Mouse (Mus musculus) forebrain, embryonic 14.5 days (tissue): ENCODE measurements around the gene Hormad2. TPM values are rescaled to one million over a fixed set of nuclear protein-coding genes. Genes with fewer than 3 reads are reported as not detected.

Experiments
- ATAC-seq: fragments of 200-750 bp; cut with Nextera tagmentation; 2 replicates; pipeline ENCODE4 v1.8.0; 2017; ENCODE audit warnings: mild to moderate bottlenecking, moderate library complexity
- DNase-seq: peaks from one replicate; pipeline ENCODE4 v3.0.0-alpha.2; 2015; ENCODE audit warnings: low spot score
- H3K27ac ChIP-seq: fragments of 300-500 bp; sonication (generic); 2 replicates; pipeline ENCODE4 v1.5.1; 2014; ENCODE audit warnings: low read depth, mild to moderate bottlenecking, control low read depth, low read length, moderate library complexity
- H3K27me3 ChIP-seq: fragments of 300-500 bp; sonication (generic); replicated peaks from 2 replicates; pipeline ENCODE4 v1.6.1; 2014; ENCODE audit warnings: low read length, control low read depth, mixed read lengths; ENCODE audit not compliant: control insufficient read depth, insufficient read depth
- H3K36me3 ChIP-seq: fragments of 300-500 bp; sonication (generic); 2 replicates; pipeline ENCODE4 v1.6.1; 2014; ENCODE audit warnings: low read length, control low read depth; ENCODE audit not compliant: control insufficient read depth, insufficient read depth
- H3K4me1 ChIP-seq: fragments of 300-500 bp; sonication (generic); 2 replicates; pipeline ENCODE4 v1.6.1; 2014; ENCODE audit warnings: antibody characterized with exemption, low read length, control low read depth; ENCODE audit not compliant: control insufficient read depth, insufficient read depth
- H3K4me2 ChIP-seq: fragments of 300-500 bp; sonication (generic); 2 replicates; pipeline ENCODE4 v1.6.1; 2014; ENCODE audit warnings: mild to moderate bottlenecking, control low read depth, low read length
- H3K4me3 ChIP-seq: fragments of 300-500 bp; sonication (generic); 2 replicates; pipeline ENCODE4 v1.5.1; 2014; ENCODE audit warnings: low read depth, low read length, control low read depth
- H3K9ac ChIP-seq: fragments of 300-500 bp; sonication (generic); 2 replicates; pipeline ENCODE4 v1.6.1; 2014; ENCODE audit warnings: mild to moderate bottlenecking, low read length, control low read depth, moderate library complexity
- H3K9me3 ChIP-seq: fragments of 300-500 bp; sonication (generic); replicated peaks from 2 replicates; pipeline ENCODE4 v1.6.1; 2016; ENCODE audit warnings: low read length, control low read depth, mixed read lengths; ENCODE audit not compliant: control insufficient read depth
- WGBS: fragments of 180-500 bp; shearing (Covaris S2); extraction: QIAGEN DNeasy Blood & Tissue Kit; methylation state at CpG from one replicate; pipeline ENCODE4 v1.1.7; 2014; 5-methylcytosine and 5-hydroxymethylcytosine counted together
- polyA plus RNA-seq: library from polyadenylated mRNA; unstranded; fragments of >200 nt; fragmentation: Nextera tagmentation; extraction: Ambion mirVana; gene quantifications from 2 replicates; pipeline ENCODE4 v1.2.1, GENCODE M21; 2014

The Hormad2 gene
- polyA plus RNA-seq, 1 experiment from 2014 or later: 0.09 TPM

- Histone ChIP-seq H3K36me3 (no peaks in the 10 kb centered on the region), H3K27me3 (no peaks in the 10 kb centered on the region), H3K4me3 (no peak overlapping the region), H3K4me1 (no peaks in the 10 kb centered on the region; the same call in 1 of the 2 replicates), H3K9ac (no peak overlapping the region), H3K27ac (no peak overlapping the region), H3K4me2 (no peak overlapping the region), H3K9me3 (no peaks in the 10 kb centered on the region)
- ATAC-seq (no peak), DNase-seq (no peak)
- 74% methylated on average over 8 of the region's 8 CpGs for WGBS
Observed at GRCm38 (mm10) chr11:4454895-4455535, 14.1 kb upstream of the Hormad2 start.

DNA sequence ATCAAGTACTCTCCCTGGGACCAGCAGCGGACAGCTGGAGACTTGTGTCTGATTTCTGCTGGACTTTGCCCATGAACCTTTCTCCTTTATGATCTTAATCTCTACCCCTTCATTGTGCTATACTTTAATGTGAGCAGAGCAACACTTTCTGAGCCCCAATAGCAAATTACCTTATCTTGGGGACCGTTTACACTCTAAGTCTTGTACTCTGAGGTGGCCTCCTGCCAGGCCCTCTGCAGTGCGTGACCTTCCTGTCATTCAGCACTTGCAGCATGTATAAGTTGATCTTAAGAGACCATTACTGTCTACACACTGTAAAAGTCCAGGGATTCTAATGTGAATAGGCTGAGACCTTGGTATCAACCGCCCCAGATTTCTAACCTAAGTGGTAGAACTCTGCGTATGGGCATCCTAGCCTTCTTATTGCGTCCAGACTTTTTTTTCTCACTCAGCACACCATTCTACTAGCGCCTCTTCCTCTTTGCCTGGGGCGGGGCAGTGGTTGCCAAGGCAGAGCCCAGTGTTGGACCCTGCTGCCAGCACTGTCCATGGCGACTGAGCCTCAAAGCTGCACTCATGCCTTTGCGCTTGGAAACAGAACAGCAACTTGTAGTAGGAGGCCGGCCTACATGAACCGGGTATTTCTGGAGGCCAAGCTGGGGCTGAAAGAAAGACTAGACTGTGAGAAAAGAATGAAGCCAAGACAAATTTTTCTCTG, 11.7 kb upstream of the Hormad2 start:
- ATAC-seq: no peak
- H3K9ac ChIP-seq: no peak overlapping the region
- H3K4me1 ChIP-seq: no peaks in the 10 kb centered on the region; the same call in 1 of the 2 replicates
- 84% methylated on average over 12 of the region's 12 CpGs for WGBS
- H3K4me2 ChIP-seq: no peak overlapping the region
- no peaks in the 10 kb centered on the region for H3K36me3 ChIP-seq
- no peak for DNase-seq
- no peaks in the 10 kb centered on the region for H3K9me3 ChIP-seq
- no peak overlapping the region for H3K27ac ChIP-seq
- no peaks in the 10 kb centered on the region for H3K27me3 ChIP-seq
- H3K4me3 ChIP-seq: no peak overlapping the region

- WGBS: 21% methylated on average over 9 of the region's 9 CpGs
- Histone ChIP-seq H3K9ac (no peak overlapping the region), H3K4me3 (no peak overlapping the region), H3K27ac (no peak overlapping the region), H3K4me2 (no peak overlapping the region), H3K27me3 (no peaks in the 10 kb centered on the region), H3K4me1 (no peaks in the 10 kb centered on the region; the same call in 1 of the 2 replicates), H3K36me3 (no peaks in the 10 kb centered on the region), H3K9me3 (no peaks in the 10 kb centered on the region)
- DNase-seq (peak; percentile 79), ATAC-seq (no peak)
Observed at GRCm38 (mm10) chr11:4451116-4451515, 10.2 kb upstream of the Hormad2 start.

GRCm38 (mm10) chr11:4446195-4446868, 5.4 kb upstream of the Hormad2 start:
- WGBS: 97% methylated on average over 9 of the region's 9 CpGs
- Histone ChIP-seq H3K4me2 (no peak overlapping the region), H3K4me1 (no peaks in the 10 kb centered on the region), H3K27me3 (no peaks in the 10 kb centered on the region), H3K36me3 (no peaks in the 10 kb centered on the region), H3K9ac (no peak overlapping the region), H3K9me3 (no peaks in the 10 kb centered on the region), H3K4me3 (no peak overlapping the region), H3K27ac (no peak overlapping the region)
- ATAC-seq (no peak), DNase-seq (no peak)

GRCm38 (mm10) chr11:4442280-4442679, 1.4 kb upstream of the Hormad2 start:
- WGBS: 46% methylated on average over 1 of the region's 1 CpGs
- Histone ChIP-seq H3K4me1 (no peaks in the 10 kb centered on the region), H3K4me3 (no peak overlapping the region), H3K9ac (no peak overlapping the region), H3K27ac (no peak overlapping the region), H3K9me3 (no peaks in the 10 kb centered on the region), H3K36me3 (no peaks in the 10 kb centered on the region), H3K4me2 (no peak overlapping the region), H3K27me3 (no peaks in the 10 kb centered on the region)
- no peak for ATAC-seq
- no peak for DNase-seq

DNA sequence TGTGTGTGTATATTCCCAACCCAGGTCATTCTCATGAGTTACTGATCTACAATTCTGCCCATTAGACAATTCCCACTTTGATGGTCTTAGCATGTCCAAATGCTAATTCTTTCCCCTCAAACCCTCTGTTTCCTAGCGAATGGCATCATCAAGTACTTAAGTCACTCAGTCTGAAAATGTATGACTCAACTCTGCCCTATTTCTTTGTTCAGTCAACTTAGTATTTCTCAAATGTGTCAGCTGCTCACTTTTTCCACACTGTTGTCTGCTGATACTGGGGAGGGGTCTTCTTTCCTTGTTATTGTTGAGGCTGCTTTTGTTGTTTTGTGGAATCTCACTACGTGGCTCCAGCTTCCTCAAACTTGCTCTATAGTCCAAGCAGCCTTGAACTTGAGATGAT, 2.7 kb downstream of the Hormad2 start:
- no peaks in the 10 kb centered on the region for H3K9me3 ChIP-seq
- no peak overlapping the region for H3K4me3 ChIP-seq
- H3K27me3 ChIP-seq: no peaks in the 10 kb centered on the region
- WGBS: 56% methylated on average over 2 of the region's 2 CpGs
- DNase-seq: no peak
- no peak for ATAC-seq
- no peak overlapping the region for H3K27ac ChIP-seq
- no peak overlapping the region for H3K4me2 ChIP-seq
- H3K9ac ChIP-seq: no peak overlapping the region
- H3K4me1 ChIP-seq: no peaks in the 10 kb centered on the region
- no peaks in the 10 kb centered on the region for H3K36me3 ChIP-seq

- WGBS: 90% methylated on average over 1 of the region's 1 CpGs
- ATAC-seq (no peak), DNase-seq (no peak)
- Histone ChIP-seq H3K4me3 (no peak overlapping the region), H3K4me1 (no peaks in the 10 kb centered on the region), H3K27me3 (no peaks in the 10 kb centered on the region), H3K9me3 (no peaks in the 10 kb centered on the region), H3K27ac (no peak overlapping the region), H3K4me2 (no peak overlapping the region), H3K9ac (no peak overlapping the region), H3K36me3 (no peaks in the 10 kb centered on the region)
Observed at GRCm38 (mm10) chr11:4437318-4437717, 3.6 kb downstream of the Hormad2 start.

DNA sequence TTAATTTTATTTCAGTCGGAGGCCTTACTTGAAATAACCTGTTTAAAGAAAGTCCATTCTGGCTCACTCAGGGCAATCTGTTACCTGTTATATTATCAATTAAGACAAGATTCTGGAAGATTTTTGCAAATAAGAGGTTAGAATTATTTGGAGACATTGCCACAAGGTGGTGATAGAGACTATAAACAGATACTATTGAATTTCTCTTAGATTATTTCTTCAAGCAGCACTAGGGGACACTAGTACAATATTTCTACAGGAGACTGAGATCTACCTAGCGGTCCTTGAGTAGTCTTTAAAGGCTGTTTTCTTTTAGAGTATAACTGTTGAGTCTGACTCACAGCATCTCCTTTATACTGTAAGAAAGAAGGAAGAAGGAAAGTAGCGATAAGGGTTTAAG, 4.3 kb downstream of the Hormad2 start:
- Histone ChIP-seq H3K4me2 (no peak overlapping the region), H3K4me1 (no peaks in the 10 kb centered on the region), H3K4me3 (no peak overlapping the region), H3K9ac (no peak overlapping the region), H3K27ac (no peak overlapping the region), H3K27me3 (no peaks in the 10 kb centered on the region), H3K36me3 (no peaks in the 10 kb centered on the region), H3K9me3 (no peaks in the 10 kb centered on the region)
- no peak for ATAC-seq
- DNase-seq: peak; percentile 79
- 78% methylated on average over 3 of the region's 3 CpGs for WGBS

GRCm38 (mm10) chr11:4434461-4434860, 6.4 kb downstream of the Hormad2 start:
- WGBS: 26% methylated on average over 4 of the region's 4 CpGs
- H3K4me1 ChIP-seq: no peaks in the 10 kb centered on the region
- no peaks in the 10 kb centered on the region for H3K9me3 ChIP-seq
- H3K4me2 ChIP-seq: no peak overlapping the region
- no peak overlapping the region for H3K9ac ChIP-seq
- ATAC-seq: no peak
- no peak for DNase-seq
- no peaks in the 10 kb centered on the region for H3K27me3 ChIP-seq
- no peaks in the 10 kb centered on the region for H3K36me3 ChIP-seq
- no peak overlapping the region for H3K4me3 ChIP-seq
- no peak overlapping the region for H3K27ac ChIP-seq
